Mouse (Mus musculus): ENCODE results near the gene Ctsw.

The Ctsw gene

DNA sequence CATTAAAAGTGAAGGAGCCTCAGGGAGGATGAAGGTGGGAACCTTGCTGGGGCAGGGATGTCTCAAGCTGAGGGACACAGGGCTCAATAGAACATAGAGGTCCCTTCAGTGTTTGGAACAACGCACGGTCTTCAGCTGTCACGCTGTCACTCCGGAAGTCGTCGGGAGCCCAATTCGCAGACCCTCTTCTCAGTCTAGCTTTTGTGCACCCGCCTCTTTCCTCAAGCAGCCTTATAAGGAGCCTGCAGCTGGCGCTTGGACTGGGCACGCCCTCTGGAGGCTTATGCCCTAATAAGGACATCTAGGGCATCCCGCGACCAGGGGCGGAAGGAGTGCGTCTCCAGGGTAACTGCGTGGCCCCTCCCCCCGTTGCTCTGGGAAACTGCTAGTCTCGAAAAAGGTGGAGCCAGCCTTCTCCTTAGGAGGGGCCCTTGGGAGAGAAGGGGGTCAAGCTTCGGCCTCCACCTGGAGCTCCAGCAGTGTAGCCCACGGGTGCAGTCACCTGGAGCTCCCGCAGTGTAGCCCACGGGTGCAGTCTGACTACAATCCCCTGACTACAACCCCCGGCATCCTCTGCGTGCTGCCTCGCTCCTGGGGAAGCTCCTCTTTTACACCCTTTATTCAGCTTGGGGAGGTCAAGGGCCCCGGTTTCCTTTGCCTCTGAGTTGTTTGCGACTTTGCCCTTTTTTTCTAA lies 20.7 kb upstream of the Ctsw start:
- DNase-seq (ENCODE audit: low spot score in 2 of 2), result peak; percentile 97

DNA sequence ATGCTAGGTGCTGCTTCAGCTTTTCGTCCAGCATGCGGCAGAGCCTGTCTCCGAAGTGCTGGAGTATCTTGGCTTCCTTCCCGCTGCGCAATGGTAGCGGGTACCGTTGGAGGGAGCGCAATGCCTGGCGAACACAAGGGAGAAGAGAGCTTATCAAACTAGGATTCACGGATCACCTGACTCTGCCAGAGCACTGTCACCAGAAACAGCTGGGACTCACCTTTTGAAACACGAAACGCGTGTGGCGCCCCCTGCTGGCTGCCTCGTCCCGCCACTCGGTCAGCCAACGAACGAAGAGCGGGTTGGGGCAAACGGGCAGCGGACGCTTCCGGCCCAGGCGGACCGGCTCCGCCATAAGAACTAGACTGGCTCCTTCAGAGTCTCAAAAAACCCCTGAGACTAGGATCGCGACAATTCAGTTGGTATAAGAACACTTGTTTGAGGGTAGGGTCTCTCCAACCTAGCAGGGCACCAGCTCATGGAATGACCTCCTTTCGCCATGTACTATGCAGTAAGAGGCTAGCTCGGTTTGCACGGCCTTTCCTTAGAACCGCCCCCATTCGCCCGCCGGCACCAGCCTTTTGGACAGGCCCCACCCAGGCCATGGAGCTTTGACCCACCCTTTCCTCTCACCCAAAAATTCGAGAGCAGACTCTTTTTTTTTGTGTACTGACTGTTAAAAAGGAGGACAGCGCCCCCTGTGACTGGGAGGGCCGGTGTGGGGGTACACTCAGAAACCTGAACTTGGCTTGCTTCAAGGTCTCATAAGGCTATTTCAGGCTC lies 19.7 kb upstream of the Ctsw start, which contains the start of gene Mus81:
TSS of gene Mus81 (minus strand) at position 635 of the 783 bp plus-strand sequence.
- DNase-seq (ENCODE audit: low spot score in 2 of 2), result peak; percentile 93 to 94

DNA sequence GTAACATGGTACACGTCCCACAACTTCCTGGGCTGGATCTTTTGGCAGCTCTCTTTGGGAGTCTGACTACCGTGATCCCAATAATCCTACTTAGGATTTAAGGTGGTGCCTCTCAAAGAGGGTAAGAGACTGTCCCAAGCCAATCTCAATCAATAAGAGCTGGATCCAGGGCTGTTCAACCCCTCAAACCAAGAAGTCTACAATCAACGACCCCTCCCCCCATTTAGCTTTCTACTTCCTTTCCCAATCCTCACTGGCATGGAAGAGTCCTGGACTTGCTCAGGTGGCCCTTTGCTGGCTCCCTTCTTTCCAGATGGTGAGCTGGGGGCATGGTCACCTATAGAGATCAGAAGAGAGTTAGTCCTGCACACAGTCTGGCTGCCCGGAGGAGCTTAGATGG lies 18.5 kb upstream of the Ctsw start:
- DNase-seq (ENCODE audit: low spot score in 2 of 2), result no peak

DNA sequence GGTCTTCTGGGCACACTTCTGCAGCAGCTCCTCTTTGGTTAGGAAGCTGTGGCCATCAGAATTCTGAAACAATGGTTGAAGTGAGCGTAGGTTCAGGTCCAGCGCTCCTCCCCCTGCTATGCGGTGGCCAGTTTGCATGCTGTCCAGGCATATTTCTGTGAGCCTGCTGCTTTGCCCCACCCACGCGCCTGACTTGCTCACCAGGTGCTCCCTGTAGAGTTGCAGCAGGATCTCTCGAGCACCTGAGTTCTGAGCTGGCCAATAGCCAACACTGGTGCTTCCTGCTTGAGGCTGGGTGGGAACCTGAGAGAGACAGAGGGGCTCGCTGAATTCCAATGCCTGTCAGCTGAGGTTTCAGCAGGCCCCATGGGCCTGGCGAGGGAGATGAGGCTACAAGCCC lies 18.0 kb upstream of the Ctsw start:
- no peak for DNase-seq (ENCODE audit: low spot score in 2 of 2)

DNA sequence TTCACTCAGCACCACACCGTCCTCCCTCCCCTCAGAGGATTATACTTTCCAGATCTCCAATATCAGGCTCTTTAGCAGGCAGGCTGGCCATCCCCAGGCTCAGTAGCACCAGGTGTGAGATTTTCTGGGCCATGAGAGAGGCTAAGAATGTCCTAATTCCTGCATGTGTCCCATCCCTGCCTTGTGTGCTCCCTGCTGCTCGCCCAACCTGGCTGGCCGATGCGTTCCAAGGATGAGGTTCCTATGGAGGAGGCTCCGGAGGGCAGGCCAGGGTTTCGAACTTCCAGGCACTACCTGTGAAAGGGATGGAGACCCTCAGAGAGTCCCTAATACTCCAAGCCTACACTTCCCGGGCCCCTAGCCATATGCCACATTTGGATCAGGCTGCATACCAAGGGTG lies 17.5 kb upstream of the Ctsw start:
- DNase-seq (ENCODE audit: low spot score in 2 of 2), result no peak

DNA sequence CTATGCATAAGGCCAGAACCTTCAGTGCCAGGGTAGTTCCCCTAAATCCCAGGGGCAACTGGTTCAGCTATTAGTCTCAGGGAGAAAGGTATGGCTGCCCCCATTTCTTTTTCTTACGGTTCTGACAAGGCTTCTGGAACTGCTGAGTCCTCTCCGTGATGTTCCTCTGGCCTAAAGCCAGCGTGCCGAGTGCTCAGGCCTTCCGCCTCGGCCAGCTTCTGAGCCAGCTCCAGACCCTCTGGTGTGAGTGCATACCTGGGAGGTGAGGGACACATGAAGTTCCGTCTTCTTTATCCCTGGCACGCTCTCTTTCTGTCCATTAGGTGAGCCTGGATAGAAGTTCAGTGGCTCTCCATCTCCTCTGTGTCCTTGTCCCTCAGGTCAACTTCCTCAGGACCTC lies 17.1 kb upstream of the Ctsw start:
- no peak for DNase-seq (ENCODE audit: low spot score in 2 of 2)

DNA sequence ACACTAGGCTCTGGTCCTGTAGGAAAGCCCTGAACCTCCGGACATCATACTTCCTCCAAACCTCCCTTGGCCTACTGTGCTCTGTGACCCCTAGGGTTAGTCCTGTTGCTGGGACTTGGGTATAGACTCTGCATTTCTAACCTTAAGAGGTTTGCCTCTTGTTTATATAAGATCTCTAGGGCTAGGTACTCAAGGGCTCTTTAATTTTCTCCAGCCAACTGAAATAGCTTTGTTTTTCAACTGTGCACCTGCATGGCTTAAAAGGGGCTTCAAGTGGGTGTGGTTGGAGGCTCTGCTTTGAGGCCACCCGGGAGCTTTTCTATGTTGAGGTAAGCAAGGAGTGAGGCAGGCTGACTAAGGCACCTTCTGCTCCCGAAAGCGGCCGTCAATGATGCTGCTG lies 16.2 kb upstream of the Ctsw start:
- no peak for DNase-seq (ENCODE audit: low spot score in 2 of 2)

DNA sequence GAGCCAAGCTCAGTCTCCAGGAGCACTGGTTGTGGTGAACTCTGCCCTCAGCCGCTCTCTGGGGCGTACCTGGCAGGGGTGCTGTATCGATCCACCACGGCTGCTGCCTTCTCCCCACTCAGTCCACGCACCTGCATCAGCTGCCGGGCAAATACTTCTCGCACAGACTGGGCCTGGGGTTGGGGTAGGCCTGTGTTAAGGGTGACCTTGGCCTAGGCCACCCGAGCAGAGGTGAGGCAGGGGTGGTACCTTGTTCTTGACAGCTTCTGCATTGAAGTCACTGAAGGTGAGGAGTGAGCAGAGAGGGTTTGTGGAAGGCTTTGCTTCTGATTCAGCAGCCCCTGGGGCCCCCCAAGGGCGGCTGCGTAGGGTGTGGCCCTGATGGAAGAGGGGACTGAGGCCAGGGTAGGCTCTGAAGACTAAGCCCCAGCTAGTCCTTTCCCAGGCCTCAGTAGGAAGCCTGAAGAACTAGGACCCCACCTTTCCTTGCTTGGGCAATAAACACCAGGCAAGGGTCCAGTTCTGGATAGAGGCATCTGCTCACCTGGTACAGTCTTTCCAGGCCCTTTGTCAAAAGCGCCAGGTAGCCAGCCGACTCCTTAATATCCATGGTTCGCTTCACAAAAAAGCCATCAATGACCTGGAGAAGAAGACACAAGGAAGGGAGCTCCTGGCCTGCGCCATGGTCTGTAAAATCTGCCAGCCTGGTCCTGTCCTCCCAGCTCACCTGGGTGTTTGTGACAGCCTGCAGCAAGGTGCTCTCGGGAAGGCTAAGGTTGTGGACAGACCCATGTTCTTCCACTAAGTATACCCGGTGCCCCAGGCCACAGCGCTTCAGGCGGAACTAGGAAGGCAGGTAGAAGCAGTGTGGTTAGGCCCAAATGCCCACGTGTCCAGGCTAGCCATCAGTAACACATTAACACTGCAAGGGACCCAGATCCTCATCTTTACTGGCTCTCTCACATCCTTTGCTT lies 15.4 kb upstream of the Ctsw start:
- no peak for DNase-seq (ENCODE audit: low spot score in 2 of 2)

DNA sequence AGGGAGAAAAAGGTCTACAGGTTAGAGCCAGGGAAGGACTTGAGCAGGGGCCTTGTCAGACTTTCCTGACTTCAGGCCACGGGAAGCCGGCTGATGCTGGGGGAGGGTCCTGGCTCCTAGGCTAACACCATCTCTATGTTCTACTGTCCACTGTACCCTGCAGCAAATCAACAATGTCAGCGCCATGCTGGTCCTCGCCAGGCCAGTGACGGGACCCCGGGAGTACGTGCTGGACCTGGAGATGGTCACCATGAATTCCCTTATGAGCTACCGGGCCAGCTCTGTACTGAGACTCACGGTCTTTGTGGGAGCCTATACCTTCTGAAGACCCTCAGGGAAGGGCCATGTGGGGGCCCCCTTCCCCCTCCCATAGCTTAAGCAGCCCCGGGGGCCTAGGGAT lies 13.1 kb upstream of the Ctsw start:
- DNase-seq (ENCODE audit: low spot score in 2 of 2), result no peak

DNA sequence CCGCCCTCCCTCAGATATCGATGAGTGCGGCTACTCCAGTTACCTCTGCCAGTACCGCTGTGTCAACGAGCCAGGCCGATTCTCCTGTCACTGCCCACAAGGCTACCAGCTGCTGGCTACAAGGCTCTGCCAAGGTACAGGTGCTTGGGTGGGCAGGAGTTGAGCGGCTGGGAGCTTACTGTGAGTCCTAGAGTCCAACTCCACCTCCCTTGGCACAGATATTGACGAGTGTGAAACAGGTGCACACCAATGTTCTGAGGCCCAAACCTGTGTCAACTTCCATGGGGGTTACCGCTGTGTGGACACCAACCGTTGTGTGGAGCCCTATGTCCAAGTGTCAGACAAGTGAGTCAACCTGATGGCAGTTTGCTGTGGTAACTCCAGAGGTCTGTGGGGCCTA lies 11.7 kb upstream of the Ctsw start:
- DNase-seq (ENCODE audit: low spot score in 2 of 2), result no peak

DNA sequence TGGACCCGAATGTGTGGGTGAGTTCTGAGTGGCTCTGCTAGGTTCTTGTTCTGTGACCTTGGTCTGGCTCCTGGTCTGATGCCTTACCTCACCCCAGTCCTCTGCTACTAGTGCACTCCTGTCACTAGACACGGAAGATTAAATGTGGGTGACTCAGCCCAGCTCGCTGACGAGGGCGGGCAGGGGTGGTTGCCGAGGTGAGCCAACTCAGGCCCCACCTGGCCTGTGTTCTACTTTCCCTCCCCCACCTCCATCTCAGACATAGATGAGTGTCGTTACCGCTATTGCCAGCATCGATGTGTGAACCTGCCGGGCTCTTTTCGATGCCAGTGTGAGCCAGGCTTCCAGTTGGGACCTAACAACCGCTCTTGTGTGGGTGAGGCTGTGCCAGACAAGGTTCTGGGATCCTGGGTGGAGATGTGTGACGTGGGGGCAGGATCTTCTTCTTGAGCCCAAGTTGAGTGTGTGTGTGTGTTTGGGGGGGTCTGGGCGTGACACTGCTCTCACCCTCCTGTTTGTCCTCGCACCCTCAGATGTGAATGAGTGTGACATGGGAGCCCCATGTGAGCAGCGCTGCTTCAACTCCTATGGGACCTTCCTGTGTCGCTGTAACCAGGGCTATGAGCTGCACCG lies 9.5 kb upstream of the Ctsw start:
- DNase-seq (ENCODE audit: low spot score in 2 of 2), result peak in 1 of 2 experiments; percentile 36

DNA sequence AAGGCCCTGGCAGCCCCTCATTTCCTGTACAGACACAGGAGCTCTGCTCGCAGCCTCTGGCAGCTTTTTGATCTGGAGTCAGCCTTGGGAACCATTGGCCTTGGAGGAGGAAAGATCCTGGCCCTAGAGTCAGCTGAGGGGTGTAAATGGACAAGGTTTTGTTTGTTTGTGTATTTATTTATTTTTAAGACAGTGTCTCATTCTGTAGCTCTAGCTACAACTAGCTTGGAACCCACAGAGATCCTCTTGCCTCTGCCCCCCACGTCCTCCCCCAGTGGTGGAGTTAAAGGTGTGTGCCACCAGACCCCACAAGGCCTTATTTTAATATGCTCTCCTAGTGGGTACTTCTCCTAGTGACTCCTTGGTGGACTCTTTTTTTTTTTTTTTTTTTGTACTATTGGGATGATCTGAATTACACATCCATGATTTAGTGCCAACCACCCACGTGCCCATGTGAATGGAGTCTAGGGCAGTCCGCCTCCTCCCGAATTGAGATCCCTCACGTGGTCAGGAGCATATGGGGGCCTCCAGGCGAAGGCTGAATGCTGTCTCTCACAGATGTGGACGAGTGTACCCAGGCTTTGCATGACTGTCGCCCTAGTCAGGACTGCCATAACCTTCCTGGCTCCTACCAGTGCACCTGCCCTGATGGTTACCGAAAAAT lies 8.8 kb upstream of the Ctsw start:
- no peak for DNase-seq (ENCODE audit: low spot score in 2 of 2)

DNA sequence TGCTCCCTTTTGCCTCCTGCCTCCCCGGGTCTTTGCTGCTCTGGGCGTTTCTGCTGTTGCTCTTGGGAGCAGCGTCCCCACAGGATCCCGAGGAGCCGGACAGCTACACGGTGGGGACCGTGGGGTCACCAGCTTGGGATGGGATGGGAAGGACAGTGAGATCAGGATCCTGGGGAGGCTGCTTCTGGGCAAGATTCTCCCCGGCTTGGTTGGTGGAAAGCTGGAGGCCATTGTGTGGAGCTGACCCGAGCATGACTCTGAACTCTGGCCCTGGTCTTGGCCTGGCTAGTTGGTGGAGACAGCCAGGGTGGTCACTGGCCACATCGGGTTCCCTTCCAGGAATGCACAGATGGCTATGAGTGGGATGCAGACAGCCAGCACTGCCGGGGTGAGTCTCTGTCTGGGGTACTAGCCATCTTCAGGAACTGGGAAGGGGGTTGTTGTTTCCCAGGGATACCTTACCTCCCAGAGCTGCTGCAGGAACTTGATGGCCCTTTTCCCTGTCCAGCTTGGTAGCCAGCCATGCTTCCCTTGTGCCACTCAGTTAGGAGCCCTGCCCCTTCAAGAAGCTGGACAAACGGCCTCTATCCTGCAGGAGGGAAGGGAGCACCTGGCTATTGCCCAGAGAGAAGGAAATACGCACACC lies 6.9 kb upstream of the Ctsw start:
- no peak for DNase-seq (ENCODE audit: low spot score in 2 of 2)

DNA sequence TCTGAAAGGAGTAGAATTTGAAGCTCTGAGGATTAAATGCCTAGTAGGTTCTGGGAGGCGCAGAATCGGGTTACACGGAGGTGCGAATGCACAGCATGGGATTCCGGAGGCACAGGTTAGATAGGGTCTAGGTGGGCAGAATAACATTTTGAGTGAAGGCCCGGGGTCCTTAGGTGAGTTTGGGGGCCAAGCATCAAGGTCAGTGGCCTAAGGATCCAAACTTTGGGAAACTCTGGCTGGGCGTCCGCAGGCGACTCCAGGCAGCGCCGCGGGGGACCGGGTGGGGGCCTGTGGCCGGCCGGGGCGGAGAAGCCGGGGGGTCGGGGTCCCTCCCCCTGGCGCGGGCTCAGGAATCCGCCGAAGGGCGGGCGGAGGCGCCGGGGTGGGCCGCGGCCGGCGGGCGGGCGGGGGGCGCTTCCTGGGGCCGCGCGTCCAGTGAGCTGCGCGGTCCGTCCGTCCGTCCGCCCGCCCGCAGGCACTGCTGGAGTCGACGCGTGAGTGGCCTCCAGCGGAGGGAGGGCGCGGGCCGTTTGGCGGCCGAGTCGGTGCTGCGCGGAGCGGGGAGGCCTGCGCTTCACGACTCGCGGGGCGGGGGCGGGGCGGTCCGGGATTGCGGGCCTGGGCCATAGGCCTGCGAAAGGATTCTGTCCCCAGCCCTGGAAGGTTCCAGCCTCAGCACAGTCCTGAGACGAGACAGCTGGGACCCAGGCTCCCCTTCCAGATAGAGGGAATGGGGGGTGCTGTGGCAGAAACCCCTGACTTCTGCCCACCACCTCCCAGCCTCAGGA lies 6.2 kb upstream of the Ctsw start:
- peak in 1 of 2 experiments; percentile 30 for DNase-seq (ENCODE audit: low spot score in 2 of 2)

DNA sequence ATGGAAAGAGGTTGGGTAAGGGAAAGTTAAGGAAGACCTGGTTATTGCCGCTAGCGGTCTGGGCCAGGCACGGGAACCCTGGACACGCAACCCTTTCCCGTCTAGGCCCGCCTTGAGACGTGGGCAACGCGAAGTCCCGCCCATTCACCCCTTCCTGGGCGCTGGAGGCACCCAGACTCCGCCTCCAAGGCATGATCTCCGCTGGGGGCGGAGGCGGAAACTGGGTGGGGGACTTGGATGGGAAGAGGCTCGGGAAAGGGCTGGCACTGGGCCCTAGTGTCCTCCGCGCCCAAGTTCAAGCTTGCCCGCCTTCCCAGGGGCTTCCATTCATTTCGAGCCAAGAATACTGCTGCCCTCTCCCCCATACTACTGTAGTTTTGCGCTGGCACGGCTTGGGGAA lies 5.4 kb upstream of the Ctsw start, which contains the start of gene Efemp2:
TSS of gene Efemp2 (plus strand) at position 235 of the 400 bp plus-strand sequence.
- peak; percentile 72 to 82 for DNase-seq (ENCODE audit: low spot score in 2 of 2)

DNA sequence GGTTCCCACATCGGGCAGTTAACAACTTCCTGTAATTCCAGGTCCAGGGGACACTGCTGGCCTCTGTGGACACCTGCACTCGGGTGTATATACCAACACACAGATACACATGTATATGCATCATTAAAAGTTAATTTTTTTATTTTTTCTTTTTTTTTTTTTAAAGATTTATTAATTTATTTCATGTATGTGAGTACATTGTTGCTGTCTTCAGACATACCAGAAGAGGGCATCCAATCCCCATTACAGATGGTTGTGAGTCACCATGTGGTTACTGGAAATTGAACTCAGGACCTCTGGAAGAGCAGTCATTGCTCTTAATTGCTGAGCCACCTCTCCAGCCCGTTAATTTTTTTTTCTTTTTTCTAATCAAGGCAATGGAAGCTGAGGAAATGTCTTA lies 4.5 kb upstream of the Ctsw start:
- no peak for DNase-seq (ENCODE audit: low spot score in 2 of 2)

DNA sequence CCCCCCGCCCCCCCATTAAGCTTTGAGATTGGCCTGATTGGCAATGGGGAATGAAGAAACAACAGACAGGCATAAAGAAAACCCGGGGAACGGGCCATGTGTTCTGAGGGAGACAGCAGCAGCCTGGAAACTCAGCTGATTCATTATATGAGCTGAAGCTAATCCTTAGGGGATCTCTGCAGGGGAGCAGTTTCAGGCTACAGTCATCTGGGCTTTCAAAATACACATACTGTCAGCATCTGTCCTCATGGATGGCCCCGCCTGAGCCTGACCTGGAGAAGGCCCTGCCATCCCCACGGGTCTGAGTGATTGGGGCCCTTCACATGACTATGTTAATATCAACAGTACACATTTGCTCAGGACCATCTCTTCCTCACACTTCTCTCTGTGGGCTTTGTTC lies 3.5 kb upstream of the Ctsw start:
- no peak for DNase-seq (ENCODE audit: low spot score in 2 of 2)

DNA sequence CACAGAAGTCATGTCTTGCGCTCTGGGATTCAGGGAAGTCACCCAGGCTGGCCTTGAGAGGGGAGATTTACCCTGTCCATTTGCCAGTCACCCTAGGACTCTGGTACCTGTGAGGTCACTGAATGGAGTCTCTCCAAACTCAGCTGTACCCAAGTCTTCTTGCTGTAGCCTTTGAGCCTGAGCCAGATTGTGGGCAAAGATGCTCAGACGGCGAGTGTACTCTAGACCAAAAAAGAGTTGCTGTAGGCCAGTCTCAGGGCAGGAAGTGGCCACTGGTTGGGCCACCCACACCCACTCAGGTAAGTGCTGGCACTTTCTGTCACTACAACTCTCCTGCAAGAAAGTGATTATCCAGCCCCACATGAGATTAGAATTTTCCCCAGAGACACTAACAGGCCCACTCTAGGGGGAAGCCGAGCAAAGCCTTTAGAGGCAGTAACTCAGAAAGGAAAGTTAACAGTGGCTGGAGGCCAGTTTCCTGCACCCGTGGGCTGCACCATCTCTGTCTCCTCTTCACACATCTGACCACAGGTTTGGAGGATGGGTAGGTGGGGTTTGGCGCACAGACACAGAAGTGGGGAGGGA lies 1.3 kb downstream of the Ctsw start:
- no peak for DNase-seq (ENCODE audit: low spot score in 2 of 2)

DNA sequence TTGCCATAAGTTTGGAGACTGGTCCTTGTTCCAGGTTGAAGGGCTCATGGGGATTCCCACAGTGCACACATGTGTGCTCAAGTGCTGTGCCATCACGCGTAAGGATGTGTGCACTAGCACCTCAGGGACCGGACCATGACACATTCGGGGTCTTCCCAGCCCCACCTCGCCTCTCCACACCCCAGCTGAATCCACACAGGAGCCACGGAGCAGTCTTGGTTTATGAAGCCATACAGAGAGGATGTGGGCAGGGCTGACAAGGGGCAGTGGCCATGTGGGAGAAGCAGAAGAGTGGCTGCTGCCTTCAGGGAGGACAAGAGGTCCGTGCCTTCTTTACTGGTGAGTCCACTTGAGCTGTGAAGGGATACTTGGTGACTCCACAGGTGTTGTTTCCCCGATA lies 3.3 kb downstream of the Ctsw start:
- DNase-seq (ENCODE audit: low spot score in 2 of 2), result no peak

Data from urinary bladder, adult 18-20 months (tissue).